Mouse (Mus musculus): ENCODE measurements around the gene Dgkh.

Dgkh gene

DNA sequence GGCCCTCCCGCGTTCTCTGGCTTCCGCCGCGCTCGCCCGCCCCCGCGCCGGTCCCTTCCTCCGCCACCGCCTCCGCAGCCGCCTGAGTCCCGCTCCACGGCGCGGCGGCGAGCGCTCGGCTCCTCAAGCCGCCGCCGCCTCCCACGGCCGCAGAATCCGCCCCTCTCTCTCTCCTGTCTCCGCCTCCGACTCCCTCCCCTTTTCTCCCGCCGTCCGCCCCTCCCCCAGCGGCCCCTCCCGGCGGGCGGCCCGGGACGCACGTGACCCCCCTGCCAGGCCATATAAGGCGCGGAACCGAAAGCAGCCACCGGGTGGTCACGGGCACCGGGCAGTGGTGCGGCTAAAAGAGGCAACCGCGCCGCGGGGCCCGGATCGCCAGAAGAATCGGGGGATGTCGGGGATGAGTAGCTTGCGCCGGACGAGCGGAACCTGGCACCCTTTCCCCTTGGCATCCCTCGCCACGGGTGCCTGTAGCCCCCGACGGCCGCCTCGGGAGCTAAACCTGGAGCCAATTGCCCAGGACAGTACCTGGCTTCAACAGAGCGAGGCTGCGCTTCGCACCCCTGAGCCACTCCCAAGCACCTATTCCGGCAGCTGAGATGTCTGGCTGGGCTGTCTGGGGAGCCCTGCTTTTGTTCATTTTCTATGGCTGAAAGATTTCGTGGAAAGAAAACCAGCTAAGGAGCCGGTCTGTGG is at the start of gene Dgkh:
Gene Dgkh, minus strand, starts transcription at position 160 of the 696 bp plus-strand sequence.
- DNase-seq (ENCODE audit: low read depth, low spot score): peak; percentile 73

DNA sequence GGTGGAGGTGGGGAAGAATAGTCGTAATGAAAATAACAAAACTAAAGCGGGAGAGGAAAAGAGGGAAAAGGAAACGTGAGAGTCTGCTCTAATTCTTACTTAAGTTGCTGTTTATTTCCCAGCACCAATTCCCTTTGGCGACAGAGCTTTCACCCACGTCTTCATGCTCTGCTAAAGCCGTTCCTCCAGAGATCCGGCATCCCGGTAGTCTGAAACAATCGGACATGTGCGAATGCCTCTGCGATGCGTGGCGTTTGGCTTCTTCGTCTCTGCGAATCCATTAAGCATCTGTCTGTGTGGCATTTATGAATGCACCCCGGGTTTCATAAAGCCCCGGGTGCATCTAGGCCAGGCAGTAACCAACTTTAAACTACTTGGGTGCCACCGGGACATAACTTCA is 44.6 kb upstream of the Dgkh start:
- DNase-seq (ENCODE audit: low read depth, low spot score): peak; percentile 12

DNA sequence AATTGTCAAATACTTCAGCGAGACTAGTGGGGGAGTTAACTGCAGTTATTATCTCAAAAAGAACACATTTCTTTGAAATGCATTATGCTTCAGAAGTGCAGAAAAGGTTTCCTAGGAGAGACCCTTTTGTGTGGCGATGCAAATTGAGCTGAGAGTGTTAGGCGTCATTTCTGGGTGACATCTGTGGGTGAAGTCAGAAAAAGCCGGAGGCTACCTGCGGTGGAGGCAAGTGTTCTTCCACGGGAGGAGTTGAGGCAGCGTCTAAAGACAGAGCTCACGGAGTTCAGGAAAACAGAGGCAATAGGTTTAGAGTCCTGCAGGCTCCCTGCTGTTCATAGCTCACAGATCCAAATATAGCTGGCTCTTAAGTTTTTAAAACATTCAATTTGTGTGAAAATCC is 44.1 kb upstream of the Dgkh start:
- peak; percentile 19 for DNase-seq (ENCODE audit: low read depth, low spot score)

DNA sequence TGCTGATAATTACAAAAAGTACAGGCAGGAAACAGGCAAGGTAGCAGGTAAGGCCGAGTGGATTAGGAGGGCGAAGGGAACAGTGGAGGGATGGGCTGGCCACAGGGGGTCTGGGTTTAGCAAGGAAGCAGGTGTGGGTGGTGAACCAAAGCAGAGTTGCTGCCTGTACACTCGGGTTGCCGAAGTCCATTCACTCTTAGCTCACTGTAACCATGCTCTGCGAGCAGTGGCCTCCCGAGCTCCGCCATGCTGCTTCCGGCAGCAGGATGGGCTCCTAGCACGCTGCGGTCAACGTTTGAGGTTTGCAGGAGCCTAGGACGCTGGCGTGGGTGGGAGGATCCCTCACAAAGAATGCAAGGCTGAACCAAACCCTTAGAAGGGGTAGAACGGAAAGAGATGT is 43.1 kb upstream of the Dgkh start:
- DNase-seq (ENCODE audit: low read depth, low spot score): peak; percentile 38

GRCm38 (mm10) chr14:78775226-78775625 is 42.6 kb upstream of the Dgkh start:
- peak; percentile 51 for DNase-seq (ENCODE audit: low read depth, low spot score)

DNA sequence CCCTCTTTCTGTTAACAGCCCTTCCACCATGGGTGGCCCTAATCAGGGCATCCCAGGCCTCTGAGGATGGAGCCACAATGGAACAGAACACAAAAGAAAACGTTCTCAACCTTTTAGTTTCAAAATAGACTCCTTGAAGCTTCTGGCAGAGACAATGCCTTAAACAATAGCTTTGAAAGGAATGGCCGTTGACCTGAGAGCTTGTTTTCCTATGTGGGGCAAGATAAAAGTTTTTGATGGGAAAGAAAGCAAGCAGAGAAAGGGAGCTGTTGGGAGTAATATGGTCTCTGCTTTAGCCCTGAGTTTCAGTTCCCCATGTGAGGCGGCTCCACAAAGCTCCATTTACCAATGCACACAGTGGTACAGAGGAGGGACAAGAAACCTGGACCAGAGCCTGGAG is 37.9 kb upstream of the Dgkh start:
- peak; percentile 51 for DNase-seq (ENCODE audit: low read depth, low spot score)

DNA sequence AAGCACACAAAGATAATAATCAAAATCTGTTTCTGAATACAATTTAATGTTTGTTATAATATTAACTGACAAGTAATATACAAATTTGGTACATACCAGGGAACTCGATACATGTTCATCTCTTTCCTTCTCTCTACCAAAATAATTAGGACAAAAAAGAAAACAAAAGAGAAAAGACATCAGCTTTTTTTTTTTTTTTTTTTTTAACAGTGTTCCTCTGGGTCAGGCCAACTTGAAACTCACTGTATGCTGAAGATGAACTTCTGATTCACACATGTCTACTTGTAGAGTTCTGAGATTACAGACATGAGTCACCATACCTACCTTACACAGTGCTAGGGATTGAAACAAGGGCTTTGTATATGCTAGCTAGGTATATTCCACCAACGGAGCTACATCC is 28.5 kb upstream of the Dgkh start:
- DNase-seq (ENCODE audit: low read depth, low spot score): no peak

DNA sequence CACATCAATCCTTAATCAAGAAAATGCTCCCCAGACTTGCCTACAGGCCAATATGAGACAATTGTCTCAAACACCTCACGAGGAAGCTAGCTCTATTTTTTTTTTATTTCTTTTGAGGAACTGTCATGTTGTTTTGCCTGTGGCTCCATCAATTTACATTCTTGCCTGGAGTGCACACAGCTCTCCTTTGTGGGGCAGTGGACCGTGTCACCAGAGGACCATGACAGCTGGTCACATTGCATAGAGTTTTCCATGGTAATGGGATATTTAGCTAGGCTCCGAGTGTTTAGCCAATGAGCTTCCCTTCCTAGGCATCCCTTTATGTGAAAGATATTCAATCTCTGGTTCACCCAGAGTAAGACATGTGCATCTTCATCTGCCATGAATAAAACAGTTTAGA is 26.9 kb upstream of the Dgkh start:
- DNase-seq (ENCODE audit: low read depth, low spot score): no peak

GRCm38 (mm10) chr14:78755316-78755715 is 22.7 kb upstream of the Dgkh start:
- no peak for DNase-seq (ENCODE audit: low read depth, low spot score)

DNA sequence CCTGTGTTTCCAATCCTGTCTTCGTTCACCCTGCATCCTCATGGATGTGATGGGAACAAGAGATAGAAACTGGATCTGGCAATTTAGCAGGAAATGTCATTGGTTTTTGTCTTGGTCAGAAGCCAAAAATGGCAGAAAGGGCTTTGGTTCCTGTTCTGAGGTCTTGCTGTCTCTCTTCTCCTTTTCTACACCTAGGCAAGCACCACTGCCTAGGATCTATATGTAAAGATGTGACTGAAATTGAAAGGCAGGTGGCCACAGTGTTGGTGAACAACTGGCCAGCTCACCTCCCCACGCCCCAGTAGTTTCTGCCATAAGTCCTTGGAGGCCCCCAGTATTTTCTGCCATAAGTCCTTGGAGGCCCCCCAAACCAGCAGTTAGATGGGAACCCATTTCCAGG is 16.1 kb upstream of the Dgkh start:
- DNase-seq (ENCODE audit: low read depth, low spot score): no peak

- DNase-seq (ENCODE audit: low read depth, low spot score): peak; percentile 60
Observed at GRCm38 (mm10) chr14:78747969-78748651, 15.5 kb upstream of the Dgkh start.

DNA sequence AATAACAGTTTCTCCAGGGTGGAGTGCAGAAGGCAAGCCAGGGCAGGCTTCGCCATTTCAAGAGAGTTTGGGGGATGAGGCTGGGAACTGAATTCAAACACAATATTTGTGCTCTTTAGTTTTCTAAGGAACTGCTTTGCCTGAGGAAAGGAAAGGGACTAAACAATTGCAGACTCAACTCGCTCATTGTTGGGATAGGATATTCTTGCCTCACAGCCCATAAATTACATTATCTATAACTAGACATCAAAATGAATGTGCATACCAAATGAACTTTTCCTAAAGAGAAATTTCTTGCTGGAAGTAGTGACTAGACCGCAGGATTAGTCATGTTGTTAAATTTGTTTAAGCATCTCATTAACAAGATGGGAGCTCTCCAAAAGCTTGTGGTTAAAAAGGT is 14.9 kb upstream of the Dgkh start:
- DNase-seq (ENCODE audit: low read depth, low spot score): no peak

DNA sequence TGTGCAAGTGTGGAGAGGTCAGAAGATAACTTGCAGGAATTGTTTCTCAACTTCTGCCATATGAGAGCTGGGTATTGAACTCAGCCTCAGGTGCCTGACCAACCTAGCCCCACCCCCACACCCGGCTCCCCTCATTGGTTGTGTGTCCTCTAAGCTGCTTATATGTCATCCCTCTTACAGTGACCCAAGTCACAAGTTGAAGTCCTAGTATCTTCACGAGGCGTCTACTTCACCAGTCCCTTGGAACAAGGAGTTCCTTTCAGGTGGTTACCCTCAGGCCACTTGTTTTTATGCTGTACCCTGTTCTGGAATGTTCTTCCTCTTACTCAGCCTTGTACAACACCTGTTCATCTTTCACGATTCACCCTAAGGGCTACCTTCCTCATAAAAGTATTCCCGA is 2.0 kb upstream of the Dgkh start:
- peak; percentile 7 for DNase-seq (ENCODE audit: low read depth, low spot score)

GRCm38 (mm10) chr14:78734203-78734602 is 1.6 kb upstream of the Dgkh start:
- DNase-seq (ENCODE audit: low read depth, low spot score): peak; percentile 32

DNA sequence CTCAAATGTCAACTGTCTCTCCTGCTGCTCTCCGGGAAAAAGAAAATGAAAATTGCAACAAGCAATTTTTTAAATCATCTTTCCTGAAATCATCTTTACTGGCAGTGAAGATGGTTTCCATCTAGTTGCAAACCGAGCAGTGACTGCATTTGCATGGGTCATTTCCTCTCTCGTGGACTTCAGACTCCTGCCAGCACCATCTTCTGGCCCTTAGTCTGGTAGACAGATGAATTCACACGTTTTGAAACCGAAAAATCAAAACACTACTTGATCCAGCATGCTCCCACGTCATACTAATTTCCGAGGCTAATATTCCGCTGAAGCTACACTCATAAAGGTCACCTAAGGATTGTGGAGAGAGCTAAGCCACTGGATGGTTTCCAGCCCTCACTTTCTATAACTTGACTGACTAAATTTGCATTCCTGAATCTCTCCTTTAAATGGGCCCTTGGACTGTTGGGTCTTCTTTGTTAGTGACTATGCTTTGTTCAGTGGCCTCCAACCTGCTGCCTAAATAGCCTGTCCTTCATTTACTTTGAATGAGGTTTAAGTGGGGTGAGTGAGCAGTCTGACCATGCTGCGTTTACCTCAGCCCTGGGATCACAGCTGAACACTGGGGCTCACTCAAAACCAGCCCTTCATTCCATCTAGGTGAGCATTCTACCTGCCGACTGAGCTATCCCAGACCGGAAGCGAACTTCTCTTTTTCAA is 945 bp upstream of the Dgkh start:
- peak; percentile 48 for DNase-seq (ENCODE audit: low read depth, low spot score)

- DNase-seq (ENCODE audit: low read depth, low spot score): peak; percentile 5
Observed at GRCm38 (mm10) chr14:78731852-78732616, 542 bp downstream of the Dgkh start.

DNA sequence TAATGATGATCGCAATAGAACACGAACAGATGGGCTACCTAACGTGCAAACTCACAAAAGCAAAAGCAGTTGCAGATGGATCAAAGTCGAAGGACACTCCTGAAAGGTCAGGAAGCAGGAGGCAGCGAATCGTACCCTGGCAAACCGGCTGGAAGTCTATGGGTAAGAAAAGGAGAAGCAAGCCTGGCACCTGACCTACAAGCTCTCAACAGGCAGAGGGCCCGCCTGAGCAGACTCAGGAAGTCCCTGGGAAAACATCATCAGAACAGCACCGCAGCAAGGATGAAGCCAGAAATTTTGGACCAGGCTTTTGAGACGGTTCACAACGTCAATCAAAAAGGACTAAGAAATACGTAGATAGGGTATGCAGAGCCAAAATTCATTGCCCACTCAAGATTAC is 1.3 kb downstream of the Dgkh start:
- DNase-seq (ENCODE audit: low read depth, low spot score): peak; percentile 32

DNA sequence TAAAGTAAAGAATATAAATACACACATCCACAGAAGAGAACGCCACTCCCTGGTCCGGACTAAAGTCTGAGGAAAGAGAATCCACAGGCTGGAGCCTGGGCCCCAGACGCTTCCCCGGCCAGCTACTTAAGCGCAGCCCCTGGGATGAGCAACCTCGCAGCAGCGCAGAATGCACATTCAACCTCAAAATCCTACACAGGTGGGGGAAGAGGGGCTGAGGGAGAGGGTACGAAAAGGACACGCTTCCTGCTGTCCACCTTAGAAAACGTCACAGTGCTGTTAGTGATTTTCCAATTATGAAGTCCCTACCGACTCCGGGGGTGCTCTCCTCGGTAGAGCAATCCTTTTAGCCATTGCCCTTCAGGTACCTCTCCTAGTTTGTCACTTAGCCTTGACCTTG is 6.6 kb downstream of the Dgkh start:
- peak; percentile 12 for DNase-seq (ENCODE audit: low read depth, low spot score)

- DNase-seq (ENCODE audit: low read depth, low spot score): peak; percentile 42
Observed at GRCm38 (mm10) chr14:78725307-78725956, 7.1 kb downstream of the Dgkh start.

GRCm38 (mm10) chr14:78724414-78725306 is 7.9 kb downstream of the Dgkh start:
- DNase-seq (ENCODE audit: low read depth, low spot score): peak; percentile 82

Data from ES-CJ7 (cell line).